Mouse (Mus musculus) liver, embryonic 14.5 days (tissue): ENCODE data around the gene 1700067K01Rik. TPM values are rescaled to one million over a fixed set of nuclear protein-coding genes. Genes with fewer than 3 reads are reported as not detected.
"Not testable (repeated sequence)": the region's sequence is repeated elsewhere in the genome, so short reads cannot be mapped to it uniquely, and the experiment has no call there.

ENCODE experiments used
- ATAC-seq: fragments of 200-750 bp; cut with Nextera tagmentation; 2 replicates; pipeline ENCODE4 v1.8.0; 2017; ENCODE audit warnings: moderate number of reproducible peaks, mild to moderate bottlenecking, moderate library complexity; ENCODE audit not compliant: insufficient read depth
- DNase-seq, 3 experiments: peaks; one replicate each; pipeline ENCODE4 v3.0.0-alpha.2; 2012 to 2013; ENCODE audit warnings: low read depth in 3 of 3, low spot score in 3 of 3
- H3K27ac ChIP-seq: fragments of 300-500 bp; sonication (generic); 2 replicates; pipeline ENCODE4 v1.5.1; 2014; ENCODE audit warnings: moderate library complexity, mild to moderate bottlenecking, control low read depth, inconsistent platforms
- H3K27me3 ChIP-seq: fragments of 300-500 bp; sonication (generic); 2 replicates; pipeline ENCODE4 v1.6.1; 2014; ENCODE audit warnings: mild to moderate bottlenecking, low read length, moderate library complexity; ENCODE audit not compliant: control insufficient read depth, insufficient read depth
- H3K36me3 ChIP-seq: fragments of 300-500 bp; sonication (generic); replicated peaks from 2 replicates; pipeline ENCODE4 v1.6.1; 2014; ENCODE audit warnings: low read depth; ENCODE audit not compliant: control insufficient read depth, insufficient read depth
- H3K4me1 ChIP-seq, 2 experiments: fragments of 200-500 bp in 1 of 2; fragments of 300-500 bp in 1 of 2; sonication (generic) in 1 of 2; replicated peaks; 2 replicates each; pipeline ENCODE4 v1.6.1; 2012 to 2014; ENCODE audit warnings: antibody characterized with exemption in 1 of 2, inconsistent platforms in 1 of 2, low read length in 1 of 2; ENCODE audit not compliant: control insufficient read depth in 2 of 2, insufficient read depth in 2 of 2
- H3K4me2 ChIP-seq: fragments of 300-500 bp; sonication (generic); 2 replicates; pipeline ENCODE4 v1.6.1; 2014; ENCODE audit warnings: low read depth, mild to moderate bottlenecking, control low read depth, moderate library complexity
- H3K4me3 ChIP-seq, 2 experiments: fragments of 200-500 bp in 1 of 2; fragments of 300-500 bp in 1 of 2; sonication (generic) in 1 of 2; 2 replicates each; pipeline ENCODE4 v1.5.1; 2012 to 2014; ENCODE audit warnings: low read depth in 2 of 2, low read length in 2 of 2, mild to moderate bottlenecking in 2 of 2, control low read depth in 1 of 2, inconsistent platforms in 1 of 2, moderate library complexity in 1 of 2; ENCODE audit not compliant: insufficient read depth in 1 of 2
- H3K9ac ChIP-seq: fragments of 300-500 bp; sonication (generic); replicated peaks from 2 replicates; pipeline ENCODE4 v1.6.1; 2014; ENCODE audit warnings: mild to moderate bottlenecking, control low read depth, moderate library complexity
- H3K9me3 ChIP-seq: fragments of 300-500 bp; sonication (generic); 2 replicates; pipeline ENCODE4 v1.6.1; 2016; ENCODE audit warnings: low read length, mixed read lengths; ENCODE audit not compliant: control insufficient read depth
- CTCF ChIP-seq: IDR thresholded peaks from 2 replicates; pipeline ENCODE4 v1.5.1; 2016; ENCODE audit warnings: antibody characterized with exemption, low read depth, control low read depth
- EP300 ChIP-seq: IDR thresholded peaks from 2 replicates; pipeline ENCODE4 v1.6.1; 2016; ENCODE audit warnings: antibody characterized with exemption, low read depth
- WGBS: fragments of 180-500 bp; shearing (Covaris S2); extraction: QIAGEN DNeasy Blood & Tissue Kit; methylation state at CpG from one replicate; pipeline ENCODE4 v1.1.7; 2014; ENCODE audit not compliant: insufficient replicate concordance; 5-methylcytosine and 5-hydroxymethylcytosine counted together
- polyA plus RNA-seq, 2 experiments: library from polyadenylated mRNA; depleted of rRNA in 1 of 2; stranded (reverse) in 1 of 2; unstranded in 1 of 2; fragments of >200 nt; fragmentation: Nextera tagmentation in 1 of 2; extraction: Ambion mirVana in 1 of 2; gene quantifications; 2 replicates each; pipeline versions ENCODE4 v1.2.1 to v1.2.3; 2012 to 2014

Gene 1700067K01Rik
- polyA plus RNA-seq, 2 experiments, result 0.41 TPM

- peaks cover 25% of the 10 kb centered on the region for H3K36me3 ChIP-seq
- DNase-seq (no peak), ATAC-seq (no peak)
- H3K4me1 ChIP-seq, result peaks cover 10 to 11% of the 10 kb centered on the region in 2 experiments
- H3K4me3 ChIP-seq, result no peak overlapping the region
- TF ChIP-seq CTCF (no peak), EP300 (no peak)
- H3K27ac ChIP-seq, result no peak overlapping the region
- H3K27me3 ChIP-seq, result no peaks in the 10 kb centered on the region
- no peaks in the 10 kb centered on the region for H3K9me3 ChIP-seq
- no peak overlapping the region for H3K4me2 ChIP-seq
- WGBS, result 67% methylated on average over 12 of the region's 12 CpGs
- H3K9ac ChIP-seq, result no peak overlapping the region
Observed at GRCm38 (mm10) chr8:84002957-84003611, 1.8 kb downstream of the 1700067K01Rik start.

- peak overlapping the region; percentile 45 for H3K9ac ChIP-seq
- peaks cover 25% of the 10 kb centered on the region for H3K36me3 ChIP-seq
- TF ChIP-seq EP300 (no peak), CTCF (no peak)
- peak overlapping the region; percentile 27 for H3K27ac ChIP-seq
- H3K27me3 ChIP-seq, result no peaks in the 10 kb centered on the region
- no peak for DNase-seq
- 70% methylated on average over 6 of the region's 6 CpGs for WGBS
- H3K4me3 ChIP-seq, result no peak overlapping the region; a peak in 1 of 4 replicates
- no peak for ATAC-seq
- H3K4me1 ChIP-seq, result peaks cover 10 to 11% of the 10 kb centered on the region in 2 experiments
- H3K4me2 ChIP-seq, result peak overlapping the region; percentile 90
- H3K9me3 ChIP-seq, result no peaks in the 10 kb centered on the region
Observed at GRCm38 (mm10) chr8:84003612-84004246, 2.4 kb downstream of the 1700067K01Rik start.

GRCm38 (mm10) chr8:84004533-84005201 lies 3.4 kb downstream of the 1700067K01Rik start:
- Histone ChIP-seq H3K27ac (peak overlapping the region; percentile 71), H3K36me3 (peaks cover 21% of the 10 kb centered on the region), H3K9me3 (no peaks in the 10 kb centered on the region), H3K4me2 (peak overlapping the region; percentile 90), H3K4me3 (peak overlapping the region; percentile 67), H3K27me3 (peaks cover 3% of the 10 kb centered on the region), H3K4me1 (peaks cover 6 to 7% of the 10 kb centered on the region in 2 experiments), H3K9ac (peak overlapping the region; percentile 68)
- peak; percentile 87 for ATAC-seq
- WGBS, result under 1% methylated on average over 30 of the region's 30 CpGs
- TF ChIP-seq EP300 (no peak), CTCF (no peak)
- peak; percentile 80 to 85 (median 81) for DNase-seq

GRCm38 (mm10) chr8:84005502-84005901 lies 4.2 kb downstream of the 1700067K01Rik start:
- Histone ChIP-seq H3K4me2 (peak overlapping the region; percentile 90), H3K36me3 (peaks cover 12% of the 10 kb centered on the region), H3K27me3 (peaks cover 11% of the 10 kb centered on the region)
- whole genome bisulfite sequencing, result 75% methylated on average over 7 of the region's 7 CpGs
- not testable (repeated sequence) for H3K27ac ChIP-seq, H3K9me3 ChIP-seq, DNase-seq, ATAC-seq, H3K4me3 ChIP-seq, H3K4me1 ChIP-seq, H3K9ac ChIP-seq

DNA sequence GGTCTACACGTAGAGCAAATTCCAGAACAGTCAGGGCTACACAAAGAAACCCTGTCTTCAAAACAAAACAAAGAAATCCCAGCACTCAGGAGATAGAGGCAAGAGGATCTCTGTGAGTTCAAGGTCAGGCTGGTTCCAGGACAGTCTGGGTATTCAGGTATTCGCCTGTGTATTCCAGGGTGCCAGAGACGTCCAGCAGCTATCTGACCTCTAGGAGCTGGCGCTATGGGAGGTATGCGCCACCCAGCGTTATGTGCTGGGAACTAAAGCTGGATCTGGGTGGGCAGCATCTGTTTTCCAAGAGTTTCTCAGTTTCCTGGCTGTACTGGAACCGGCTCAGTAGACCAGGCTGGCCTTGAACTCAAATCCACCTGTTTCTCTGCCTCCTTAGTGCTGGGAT lies 7.1 kb downstream of the 1700067K01Rik start:
- H3K27me3 ChIP-seq, result peaks cover 40% of the 10 kb centered on the region
- H3K36me3 ChIP-seq, result no peaks in the 10 kb centered on the region
- 46% methylated on average over 7 of the region's 7 CpGs for WGBS
- no peak overlapping the region for H3K9ac ChIP-seq
- H3K4me2 ChIP-seq, result no peak overlapping the region
- no peak overlapping the region for H3K4me3 ChIP-seq
- H3K9me3 ChIP-seq, result no peaks in the 10 kb centered on the region
- DNase-seq (no peak), ATAC-seq (no peak)
- H3K4me1 ChIP-seq, result peaks cover 5 to 7% of the 10 kb centered on the region in 2 experiments
- TF ChIP-seq CTCF, result peak; percentile 65
- no peak for TF ChIP-seq EP300
- no peak overlapping the region for H3K27ac ChIP-seq
